ENCODE assay signal across 8 mouse cellular contexts in the genomic region with DNA sequence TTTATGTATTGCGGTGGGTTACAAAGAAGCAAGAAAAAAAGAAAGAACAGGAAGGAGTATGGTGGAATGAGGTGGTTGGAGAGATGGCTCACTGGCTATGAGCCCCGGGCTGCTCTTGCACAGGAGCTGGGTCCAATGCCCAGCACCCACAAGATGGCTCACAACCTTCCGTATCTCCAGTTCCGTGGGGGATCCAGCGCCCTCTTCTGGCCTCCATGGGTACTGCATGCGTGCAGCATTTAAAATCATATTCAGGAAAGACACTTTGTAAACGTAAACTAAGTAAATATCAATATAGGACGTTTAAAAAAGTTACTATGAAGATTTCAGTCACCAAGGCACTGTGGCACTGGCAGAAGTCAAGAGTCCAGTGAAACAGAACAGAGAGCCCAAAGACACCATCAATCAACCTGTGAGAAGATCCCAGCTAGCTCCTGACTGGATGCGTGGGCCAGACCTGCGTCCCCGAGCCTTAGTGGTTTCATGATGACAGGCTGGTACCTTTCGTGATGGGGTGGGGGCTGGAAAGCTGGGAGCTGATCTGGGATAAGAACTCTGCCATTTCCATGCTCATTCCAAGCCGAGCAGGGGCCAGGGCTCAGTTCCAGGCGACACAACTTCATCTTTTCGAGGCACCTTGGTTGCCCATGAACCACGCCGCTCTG. TPM values are rescaled to one million over a fixed set of nuclear protein-coding genes. Genes with fewer than 3 reads are reported as not detected.
DNase-seq lines count a peak whose midpoint lies in the region; ATAC-seq and TF ChIP-seq lines count a peak whose summit lies in the region.

No protein-coding gene starts in this region.

- no peak overlapping the region; the same call in 1 of the 2 replicates for H3K27ac ChIP-seq in embryonic facial prominence, embryonic 12.5 days
- peak overlapping the region; percentile 95 for H3K27ac ChIP-seq in hindbrain, embryonic 15.5 days (replicated peaks)
- peak overlapping the region; percentile 82 for H3K27ac ChIP-seq in liver, embryonic 14.5 days
- H3K27ac ChIP-seq in neural tube, embryonic 11.5 days (ENCODE audit: low read depth, low read length) = no peak overlapping the region

- H3K4me2 ChIP-seq in embryonic facial prominence, embryonic 12.5 days (replicated peaks) = peak overlapping the region; percentile 88
- H3K4me2 ChIP-seq in hindbrain, embryonic 15.5 days = peak overlapping the region; percentile 82
- H3K4me2 ChIP-seq in liver, embryonic 14.5 days (ENCODE audit: low read depth) = peak overlapping the region; percentile 97
- H3K4me2 ChIP-seq in neural tube, embryonic 11.5 days (ENCODE audit: low read depth) = peak overlapping the region; percentile 81

- peaks cover 9% of the 10 kb centered on the region for H3K4me1 ChIP-seq in embryonic facial prominence, embryonic 12.5 days
- peaks cover 30% of the 10 kb centered on the region for H3K4me1 ChIP-seq in hindbrain, embryonic 15.5 days (replicated peaks)
- H3K4me1 ChIP-seq in liver, embryonic 14.5 days (replicated peaks; ENCODE audit: control insufficient read depth in 2 of 2, insufficient read depth in 2 of 2, low read length in 1 of 2) = peaks cover 3 to 15% of the 10 kb centered on the region in 2 experiments
- H3K4me1 ChIP-seq in neural tube, embryonic 11.5 days (ENCODE audit: control insufficient read depth, insufficient read depth, low read length) = peaks cover 8% of the 10 kb centered on the region; the same call in 1 of the 2 replicates

- no peaks in the 10 kb centered on the region for H3K9me3 ChIP-seq in embryonic facial prominence, embryonic 12.5 days
- no peaks in the 10 kb centered on the region for H3K9me3 ChIP-seq in hindbrain, embryonic 15.5 days
- no peaks in the 10 kb centered on the region for H3K9me3 ChIP-seq in liver, embryonic 14.5 days (ENCODE audit: control insufficient read depth, low read length)
- H3K9me3 ChIP-seq in neural tube, embryonic 11.5 days (ENCODE audit: control insufficient read depth, low read length) = no peaks in the 10 kb centered on the region

- DNase-seq in adrenal gland, adult (ENCODE audit: inconsistent age in 2 of 2, low spot score in 1 of 2) = peak; percentile 57 to 79
- DNase-seq in adrenal gland, postnatal 4 days (ENCODE audit: low spot score in 2 of 2) = no peak
- peak; percentile 81 for DNase-seq in NIH3T3 (ENCODE audit: low read depth)
- peak in 1 of 3 experiments; percentile 29 for DNase-seq in liver, embryonic 14.5 days (ENCODE audit: low read depth in 3 of 3, low spot score in 3 of 3)
- DNase-seq in neural tube, embryonic 11.5 days (ENCODE audit: low spot score) = peak; percentile 48

- no peak for TF ChIP-seq EP300 in liver, embryonic 14.5 days (IDR thresholded peaks at IDR 0.05; ENCODE audit: low read depth)

- H3K9ac ChIP-seq in embryonic facial prominence, embryonic 12.5 days = peak overlapping the region; percentile 54
- H3K9ac ChIP-seq in hindbrain, embryonic 15.5 days = peak overlapping the region; percentile 44
- H3K9ac ChIP-seq in liver, embryonic 14.5 days (replicated peaks) = peak overlapping the region; percentile 71
- peak overlapping the region; percentile 48 for H3K9ac ChIP-seq in neural tube, embryonic 11.5 days (ENCODE audit: low read length)

- H3K36me3 ChIP-seq in embryonic facial prominence, embryonic 12.5 days = no peaks in the 10 kb centered on the region
- H3K36me3 ChIP-seq in hindbrain, embryonic 15.5 days = no peaks in the 10 kb centered on the region
- H3K36me3 ChIP-seq in liver, embryonic 14.5 days (replicated peaks; ENCODE audit: control insufficient read depth, insufficient read depth, low read depth) = no peaks in the 10 kb centered on the region; the same call in 1 of the 2 replicates
- no peaks in the 10 kb centered on the region; the same call in 1 of the 2 replicates for H3K36me3 ChIP-seq in neural tube, embryonic 11.5 days (ENCODE audit: control insufficient read depth, insufficient read depth, low read length)

- no peak for ATAC-seq in embryonic facial prominence, embryonic 12.5 days (ENCODE audit: insufficient number of reproducible peaks, insufficient read depth, low FRiP score, low TSS enrichment)
- ATAC-seq in hindbrain, embryonic 15.5 days (ENCODE audit: low FRiP score, low read depth) = peak; percentile 25
- no peak for ATAC-seq in liver, embryonic 14.5 days (ENCODE audit: insufficient read depth)
- peak; percentile 42 for ATAC-seq in neural tube, embryonic 11.5 days (ENCODE audit: insufficient read depth, low FRiP score, low TSS enrichment)
- no peak for ATAC-seq in activated CD4-positive, CD25-positive, alpha-beta regulatory T cell, adult 4 months

- peak overlapping the region; percentile 90 for H3K4me3 ChIP-seq in embryonic facial prominence, embryonic 12.5 days
- H3K4me3 ChIP-seq in hindbrain, embryonic 15.5 days = peak overlapping the region; percentile 68
- H3K4me3 ChIP-seq in liver, embryonic 14.5 days (ENCODE audit: insufficient read depth in 1 of 2, low read depth in 2 of 2, low read length in 2 of 2) = peak overlapping the region; percentile 86 to 91
- peak overlapping the region; percentile 86 for H3K4me3 ChIP-seq in neural tube, embryonic 11.5 days (ENCODE audit: low read depth, low read length)

- 24% methylated on average over 17 of the region's 17 CpGs for WGBS in embryonic facial prominence, embryonic 12.5 days
- WGBS in hindbrain, embryonic 15.5 days = 24% methylated on average over 17 of the region's 17 CpGs
- 21% methylated on average over 17 of the region's 17 CpGs for WGBS in liver, embryonic 14.5 days (ENCODE audit: insufficient replicate concordance)
- 30% methylated on average over 17 of the region's 17 CpGs for WGBS in neural tube, embryonic 11.5 days

- peak; percentile 95 for TF ChIP-seq CTCF in liver, embryonic 14.5 days (IDR thresholded peaks at IDR 0.05; ENCODE audit: low read depth)

- H3K27me3 ChIP-seq in embryonic facial prominence, embryonic 12.5 days = no peaks in the 10 kb centered on the region
- no peaks in the 10 kb centered on the region for H3K27me3 ChIP-seq in hindbrain, embryonic 15.5 days
- H3K27me3 ChIP-seq in liver, embryonic 14.5 days (ENCODE audit: control insufficient read depth, insufficient read depth, low read length) = no peaks in the 10 kb centered on the region
- H3K27me3 ChIP-seq in neural tube, embryonic 11.5 days (ENCODE audit: control insufficient read depth, insufficient read depth, low read length) = no peaks in the 10 kb centered on the region

RNA-seq across cellular contexts. Expression of gene Ogfod2, which starts 0.9 kb away (rescaled TPM):
- 10 to 100 TPM; 36.7 to 36.9 TPM for total RNA-seq in adrenal gland, postnatal 4 days (2021)
- polyA plus RNA-seq in embryonic facial prominence, embryonic 12.5 days (2016; fragmentation: Nextera tagmentation; extraction: Ambion mirVana) = 19.2 and 21.0 TPM in 2 replicates
- polyA plus RNA-seq in hindbrain, embryonic 15.5 days (2015; fragmentation: Nextera tagmentation; extraction: Ambion mirVana) = 36.9 and 37.5 TPM in 2 replicates
- 10.0 and 12.5 TPM in 2 replicates for polyA plus RNA-seq in liver, embryonic 14.5 days (2012; rRNA removed)
- polyA plus RNA-seq in liver, embryonic 14.5 days (2014; fragmentation: Nextera tagmentation; extraction: Ambion mirVana) = 10.1 and 10.9 TPM in 2 replicates
- polyA plus RNA-seq in neural tube, embryonic 11.5 days (2014; fragmentation: Nextera tagmentation; extraction: Ambion mirVana) = 17.4 and 18.0 TPM in 2 replicates
- 10 to 100 TPM; 16.3 to 21.2 TPM for polyA plus RNA-seq in activated CD4-positive, CD25-positive, alpha-beta regulatory T cell, adult 4 months (2017; shearing (Covaris generic))

RNA-seq across cellular contexts. Expression of gene Arl6ip4, which starts 4.7 kb away (rescaled TPM):
- total RNA-seq in adrenal gland, postnatal 4 days (2021) = 10 to 100 TPM; 77.2 to 80.9 TPM
- 113 and 122 TPM in 2 replicates for polyA plus RNA-seq in embryonic facial prominence, embryonic 12.5 days (2016; fragmentation: Nextera tagmentation; extraction: Ambion mirVana)
- 78.4 and 81.6 TPM in 2 replicates for polyA plus RNA-seq in hindbrain, embryonic 15.5 days (2015; fragmentation: Nextera tagmentation; extraction: Ambion mirVana)
- polyA plus RNA-seq in liver, embryonic 14.5 days (2012; rRNA removed) = 34.4 and 50.6 TPM in 2 replicates
- 52.2 and 56.5 TPM in 2 replicates for polyA plus RNA-seq in liver, embryonic 14.5 days (2014; fragmentation: Nextera tagmentation; extraction: Ambion mirVana)
- 84.7 and 88.9 TPM in 2 replicates for polyA plus RNA-seq in neural tube, embryonic 11.5 days (2014; fragmentation: Nextera tagmentation; extraction: Ambion mirVana)
- polyA plus RNA-seq in activated CD4-positive, CD25-positive, alpha-beta regulatory T cell, adult 4 months (2017; shearing (Covaris generic)) = 10 to 100 TPM; 59.1 to 76.7 TPM

RNA-seq across cellular contexts. Expression of gene Abcb9, which starts 15.6 kb away (rescaled TPM):
- total RNA-seq in adrenal gland, postnatal 4 days (2021) = 1 to 10 TPM; 5.8 to 7.2 TPM
- 1.3 and 1.9 TPM in 2 replicates for polyA plus RNA-seq in embryonic facial prominence, embryonic 12.5 days (2016; fragmentation: Nextera tagmentation; extraction: Ambion mirVana)
- 21.5 and 23.5 TPM in 2 replicates for polyA plus RNA-seq in hindbrain, embryonic 15.5 days (2015; fragmentation: Nextera tagmentation; extraction: Ambion mirVana)
- 2.9 and 3.1 TPM in 2 replicates for polyA plus RNA-seq in liver, embryonic 14.5 days (2012; rRNA removed)
- 2.6 and 3.6 TPM in 2 replicates for polyA plus RNA-seq in liver, embryonic 14.5 days (2014; fragmentation: Nextera tagmentation; extraction: Ambion mirVana)
- polyA plus RNA-seq in neural tube, embryonic 11.5 days (2014; fragmentation: Nextera tagmentation; extraction: Ambion mirVana) = 1.7 TPM in 2 replicates
- polyA plus RNA-seq in activated CD4-positive, CD25-positive, alpha-beta regulatory T cell, adult 4 months (2017; shearing (Covaris generic)) = 10 to 100 TPM; 12.0 to 23.4 TPM

Comparison
In these comparisons a context has a peak if more than half of its experiments do, and no peak if none do; other contexts are left out.
1. DNase-seq: peak in adrenal gland, adult (2 of 2), NIH3T3 (single experiment) and neural tube, embryonic 11.5 days (single experiment); none in adrenal gland, postnatal 4 days (0 of 2).
2. ATAC-seq: peak in hindbrain, embryonic 15.5 days (single experiment) and neural tube, embryonic 11.5 days (single experiment); none in embryonic facial prominence, embryonic 12.5 days (single experiment), liver, embryonic 14.5 days (single experiment) and activated CD4-positive, CD25-positive, alpha-beta regulatory T cell, adult 4 months (single experiment).
3. H3K27ac ChIP-seq: peak in hindbrain, embryonic 15.5 days (single experiment) and liver, embryonic 14.5 days (single experiment); none in embryonic facial prominence, embryonic 12.5 days (single experiment) and neural tube, embryonic 11.5 days (single experiment).
4. Peak in every context shown above with its lines, with median percentiles within 50 percentile points of each other: H3K4me2 ChIP-seq, H3K4me3 ChIP-seq and H3K9ac ChIP-seq.